Mouse (Mus musculus): ENCODE data around the gene Olfr1185-ps1. TPM values are rescaled to one million over a fixed set of nuclear protein-coding genes. Genes with fewer than 3 reads are reported as not detected.
"Not testable (repeated sequence)": the region's sequence is repeated elsewhere in the genome, so short reads cannot be mapped to it uniquely, and the experiment has no call there.

The Olfr1185-ps1 gene
- not detected in 2 replicates for polyA plus RNA-seq (2015; fragmentation: Nextera tagmentation; extraction: Ambion mirVana)

DNA sequence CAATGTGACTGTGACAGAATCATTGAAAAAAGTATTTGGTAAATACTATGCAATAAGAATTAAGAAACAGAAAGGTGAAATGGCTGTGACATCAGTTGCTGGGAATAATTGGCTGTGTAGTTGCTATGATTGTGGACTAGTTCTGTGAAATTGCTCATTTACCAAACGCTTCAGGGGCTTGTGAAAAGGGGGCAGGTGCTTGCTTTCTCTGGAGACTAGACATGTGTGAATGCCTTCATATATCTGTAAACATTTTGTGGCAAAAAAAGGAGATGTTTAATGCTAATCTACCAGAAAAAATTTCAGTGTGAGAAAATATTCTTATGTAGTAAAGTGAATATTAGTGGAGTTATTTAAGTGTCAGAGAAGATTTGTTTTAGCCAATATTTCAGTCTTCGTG is at the start of gene Olfr1185-ps1:
TSS of gene Olfr1185-ps1 (plus strand) at position 301 of the 400 bp plus-strand sequence.
- no peak within 1 kb of the TSS for H3K27ac ChIP-seq (replicated peaks)
- no peak within 1 kb of the TSS for H3K4me2 ChIP-seq
- WGBS = 74% methylated on average over 2 of the region's 2 CpGs

DNA sequence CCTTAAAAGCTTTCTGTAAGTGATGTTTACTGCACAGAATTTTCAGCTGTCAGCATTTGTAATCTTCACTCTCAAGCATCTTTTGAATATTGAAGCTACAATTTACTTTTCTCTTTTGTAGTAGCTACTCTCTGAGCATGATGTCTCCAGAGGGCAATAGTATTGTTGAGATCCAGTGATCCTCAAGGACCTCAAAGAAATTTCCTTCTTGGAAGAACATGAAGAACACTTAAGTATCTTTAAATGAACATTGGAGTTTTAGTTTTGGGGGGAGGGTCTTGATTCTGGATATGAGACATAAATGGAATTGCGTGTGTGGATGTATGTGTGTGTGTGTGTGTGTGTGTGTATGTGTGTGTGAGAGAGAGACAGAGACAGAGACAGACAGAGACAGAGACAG is 44.1 kb upstream of the Olfr1185-ps1 start, which contains the start of gene Gm13757:
TSS of gene Gm13757 (minus strand) at position 101 of the 400 bp plus-strand sequence.
- no peak within 1 kb of the TSS for H3K9ac ChIP-seq (replicated peaks)
- WGBS = 100% methylated on average over 1 of the region's 1 CpGs
- H3K27me3 ChIP-seq (replicated peaks) = no peaks in the 10 kb centered on the region
- H3K4me1 ChIP-seq = no peaks in the 10 kb centered on the region
- H3K27ac ChIP-seq (replicated peaks) = no peak within 1 kb of the TSS
- no peak within 1 kb of the TSS for H3K4me3 ChIP-seq (replicated peaks)
- no peak for ATAC-seq (ENCODE audit: low FRiP score)
- no peaks in the 10 kb centered on the region for H3K36me3 ChIP-seq
- no peak within 1 kb of the TSS for H3K4me2 ChIP-seq
- H3K9me3 ChIP-seq (replicated peaks) = no peaks in the 10 kb centered on the region

More for the DNA sequence above, at the start of gene Olfr1185-ps1:
- no peaks in the 10 kb centered on the region for H3K36me3 ChIP-seq
- H3K9me3 ChIP-seq (replicated peaks) = no peaks in the 10 kb centered on the region
- H3K4me3 ChIP-seq (replicated peaks) = no peak within 1 kb of the TSS
- ATAC-seq (ENCODE audit: low FRiP score) = no peak
- H3K4me1 ChIP-seq = no peaks in the 10 kb centered on the region
- no peak within 1 kb of the TSS for H3K9ac ChIP-seq (replicated peaks)
- H3K27me3 ChIP-seq (replicated peaks) = no peaks in the 10 kb centered on the region

DNA sequence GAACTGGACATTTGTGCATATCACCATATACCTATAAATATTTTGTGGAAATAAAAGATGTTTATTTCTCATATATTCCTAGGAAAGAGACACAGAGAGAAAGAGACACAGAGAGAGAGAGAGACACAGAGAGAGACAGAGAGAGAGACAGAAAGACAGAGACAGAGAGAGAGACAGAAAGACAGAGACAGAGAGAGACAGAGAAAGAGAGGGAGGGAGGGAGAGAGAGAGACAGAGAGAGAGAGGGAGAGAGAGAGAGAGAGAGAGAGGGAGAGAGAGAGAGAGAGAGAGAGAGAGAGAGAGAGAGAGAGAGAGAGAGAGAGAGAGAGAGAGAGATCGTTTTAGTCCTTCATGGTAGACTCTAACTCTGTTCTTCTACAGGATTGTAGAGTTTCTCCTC is 38.6 kb upstream of the Olfr1185-ps1 start, which contains the start of gene Olfr1183:
TSS of gene Olfr1183 (plus strand) at position 301 of the 400 bp plus-strand sequence.
- 95% methylated on average over 1 of the region's 1 CpGs for WGBS
- H3K27me3 ChIP-seq (replicated peaks); H3K9me3 ChIP-seq (replicated peaks); ATAC-seq (ENCODE audit: low FRiP score); H3K36me3 ChIP-seq; H3K27ac ChIP-seq (replicated peaks); H3K4me1 ChIP-seq; H3K4me2 ChIP-seq; H3K9ac ChIP-seq (replicated peaks); H3K4me3 ChIP-seq (replicated peaks): not testable (repeated sequence)

DNA sequence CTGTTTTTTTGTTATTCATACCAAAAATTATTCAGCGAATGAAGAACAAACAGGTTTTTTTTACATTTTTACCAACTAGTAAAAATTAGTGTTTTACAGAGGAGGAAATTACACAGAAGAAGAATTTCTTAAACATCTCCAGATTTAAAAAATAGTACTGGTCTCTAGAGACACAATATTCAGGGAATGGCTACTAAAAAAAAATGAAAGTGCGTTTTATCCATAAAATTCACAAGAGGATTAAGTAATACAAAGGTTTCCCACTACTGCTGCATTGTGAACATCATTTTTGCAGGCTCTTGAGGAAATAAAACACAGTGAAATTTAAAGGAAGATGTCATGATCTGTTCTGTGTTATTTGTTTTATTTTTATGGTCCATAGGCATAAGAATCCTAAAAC is 9.8 kb upstream of the Olfr1185-ps1 start, which contains the start of gene Olfr1184:
TSS of gene Olfr1184 (plus strand) at position 301 of the 400 bp plus-strand sequence.
- Histone ChIP-seq H3K9me3 (replicated peaks) (no peaks in the 10 kb centered on the region), H3K27me3 (replicated peaks) (no peaks in the 10 kb centered on the region), H3K4me3 (replicated peaks) (no peak within 1 kb of the TSS), H3K36me3 (no peaks in the 10 kb centered on the region), H3K4me2 (no peak within 1 kb of the TSS), H3K4me1 (no peaks in the 10 kb centered on the region), H3K27ac (replicated peaks) (no peak within 1 kb of the TSS), H3K9ac (replicated peaks) (no peak within 1 kb of the TSS)
- WGBS = 93% methylated on average over 2 of the region's 2 CpGs
- ATAC-seq (ENCODE audit: low FRiP score) = no peak

DNA sequence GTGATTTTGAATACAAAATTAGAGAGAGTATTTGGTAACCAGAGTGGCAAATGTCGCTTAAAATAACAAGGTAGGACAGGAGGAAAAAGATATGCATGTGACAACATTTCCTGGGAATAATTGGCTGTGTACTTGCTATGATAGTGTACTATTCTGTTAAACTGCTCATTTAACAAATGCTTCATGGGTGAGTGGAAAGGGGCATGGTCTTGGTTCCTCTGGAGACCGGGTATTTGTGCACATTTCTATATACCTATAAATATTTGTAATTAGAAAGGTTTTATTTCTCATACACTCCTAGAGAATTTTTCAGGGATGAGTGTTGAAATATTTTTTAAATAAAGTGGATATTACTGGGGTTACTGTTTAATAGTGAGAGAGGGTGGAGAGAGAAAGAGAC is 25.1 kb downstream of the Olfr1185-ps1 start, which contains the start of gene Olfr1186:
TSS of gene Olfr1186 (plus strand) at position 301 of the 400 bp plus-strand sequence.
- H3K27ac ChIP-seq (replicated peaks) = no peak within 1 kb of the TSS
- ATAC-seq (ENCODE audit: low FRiP score) = no peak
- H3K9me3 ChIP-seq (replicated peaks) = no peaks in the 10 kb centered on the region
- H3K4me1 ChIP-seq = no peaks in the 10 kb centered on the region
- H3K9ac ChIP-seq (replicated peaks) = no peak within 1 kb of the TSS
- H3K4me3 ChIP-seq (replicated peaks) = no peak within 1 kb of the TSS
- H3K36me3 ChIP-seq = no peaks in the 10 kb centered on the region
- no peak within 1 kb of the TSS for H3K4me2 ChIP-seq
- WGBS = 90% methylated on average over 2 of the region's 2 CpGs
- no peaks in the 10 kb centered on the region for H3K27me3 ChIP-seq (replicated peaks)

DNA sequence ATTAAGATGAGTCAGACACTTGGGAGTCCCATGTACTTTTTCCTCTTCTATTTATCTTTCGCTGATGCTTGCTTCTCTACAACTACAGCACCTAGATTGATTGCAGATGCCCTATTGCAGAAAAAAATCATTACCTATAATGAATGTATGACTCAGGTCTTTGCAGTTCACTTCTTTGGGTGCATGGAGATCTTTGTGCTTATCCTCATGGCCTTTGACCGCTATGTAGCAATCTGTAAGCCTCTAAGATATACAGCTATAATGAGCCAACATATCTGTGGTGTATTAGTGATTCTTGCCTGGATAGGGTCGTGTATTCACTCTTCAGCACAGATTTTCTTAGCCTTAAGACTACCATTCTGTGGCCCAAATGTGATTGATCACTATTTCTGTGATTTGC is 32.6 kb downstream of the Olfr1185-ps1 start:
- Histone ChIP-seq H3K27ac (replicated peaks) (no peak overlapping the region), H3K4me3 (replicated peaks) (no peak overlapping the region), H3K9me3 (replicated peaks) (no peaks in the 10 kb centered on the region), H3K36me3 (no peaks in the 10 kb centered on the region), H3K9ac (replicated peaks) (no peak overlapping the region), H3K4me1 (no peaks in the 10 kb centered on the region), H3K27me3 (replicated peaks) (no peaks in the 10 kb centered on the region), H3K4me2 (no peak overlapping the region)
- WGBS = 78% methylated on average over 3 of the region's 3 CpGs
- no peak for ATAC-seq (ENCODE audit: low FRiP score)

Other genes starting within 250 kb of the Olfr1185-ps1 start
- gene Olfr1173, start 213.4 kb upstream of the Olfr1185-ps1 start, polyA plus RNA-seq (2015; fragmentation: Nextera tagmentation; extraction: Ambion mirVana) = not detected in 2 replicates
- not detected in 2 replicates for gene Olfr1174-ps, start 178.2 kb upstream of the Olfr1185-ps1 start, polyA plus RNA-seq (2015; fragmentation: Nextera tagmentation; extraction: Ambion mirVana)
- not detected in 2 replicates for gene Olfr1175-ps, start 166.1 kb upstream of the Olfr1185-ps1 start, polyA plus RNA-seq (2015; fragmentation: Nextera tagmentation; extraction: Ambion mirVana)
- not detected in 2 replicates for gene Olfr1176, start 156.6 kb upstream of the Olfr1185-ps1 start, polyA plus RNA-seq (2015; fragmentation: Nextera tagmentation; extraction: Ambion mirVana)
- gene Olfr1177-ps, start 146.8 kb upstream of the Olfr1185-ps1 start, polyA plus RNA-seq (2015; fragmentation: Nextera tagmentation; extraction: Ambion mirVana) = not detected in 2 replicates
- gene Olfr1178, start 106.3 kb upstream of the Olfr1185-ps1 start, polyA plus RNA-seq (2015; fragmentation: Nextera tagmentation; extraction: Ambion mirVana) = not detected in 2 replicates
- gene Olfr1179, start 86.9 kb upstream of the Olfr1185-ps1 start, polyA plus RNA-seq (2015; fragmentation: Nextera tagmentation; extraction: Ambion mirVana) = not detected in 2 replicates
- not detected in 2 replicates for gene Olfr1180, start 74.2 kb upstream of the Olfr1185-ps1 start, polyA plus RNA-seq (2015; fragmentation: Nextera tagmentation; extraction: Ambion mirVana)
- not detected in 2 replicates for gene Olfr1181, start 67.1 kb upstream of the Olfr1185-ps1 start, polyA plus RNA-seq (2015; fragmentation: Nextera tagmentation; extraction: Ambion mirVana)
- not detected in 2 replicates for gene Gm13757, start 44.2 kb upstream of the Olfr1185-ps1 start, polyA plus RNA-seq (2015; fragmentation: Nextera tagmentation; extraction: Ambion mirVana)
- gene Olfr1183, start 38.5 kb upstream of the Olfr1185-ps1 start, polyA plus RNA-seq (2015; fragmentation: Nextera tagmentation; extraction: Ambion mirVana) = not detected in 2 replicates
- not detected in 2 replicates for gene Olfr1184, start 9.7 kb upstream of the Olfr1185-ps1 start, polyA plus RNA-seq (2015; fragmentation: Nextera tagmentation; extraction: Ambion mirVana)
- gene Olfr1186, start 25.2 kb downstream of the Olfr1185-ps1 start, polyA plus RNA-seq (2015; fragmentation: Nextera tagmentation; extraction: Ambion mirVana) = not detected in 2 replicates
- not detected in 2 replicates for gene Olfr1188, start 63.6 kb downstream of the Olfr1185-ps1 start, polyA plus RNA-seq (2015; fragmentation: Nextera tagmentation; extraction: Ambion mirVana)
- gene Olfr1189, start 93.1 kb downstream of the Olfr1185-ps1 start, polyA plus RNA-seq (2015; fragmentation: Nextera tagmentation; extraction: Ambion mirVana) = not detected in 2 replicates
- not detected in 2 replicates for gene Olfr1191-ps1, start 147.2 kb downstream of the Olfr1185-ps1 start, polyA plus RNA-seq (2015; fragmentation: Nextera tagmentation; extraction: Ambion mirVana)
- not detected in 2 replicates for gene Olfr1192-ps1, start 155.2 kb downstream of the Olfr1185-ps1 start, polyA plus RNA-seq (2015; fragmentation: Nextera tagmentation; extraction: Ambion mirVana)
- gene Olfr1193, start 182.3 kb downstream of the Olfr1185-ps1 start, polyA plus RNA-seq (2015; fragmentation: Nextera tagmentation; extraction: Ambion mirVana) = not detected in 2 replicates
- not detected in 2 replicates for gene Olfr1195, start 195.9 kb downstream of the Olfr1185-ps1 start, polyA plus RNA-seq (2015; fragmentation: Nextera tagmentation; extraction: Ambion mirVana)
- gene Olfr1196, start 211.3 kb downstream of the Olfr1185-ps1 start, polyA plus RNA-seq (2015; fragmentation: Nextera tagmentation; extraction: Ambion mirVana) = not detected in 2 replicates
- gene Olfr1197, start 239.0 kb downstream of the Olfr1185-ps1 start, polyA plus RNA-seq (2015; fragmentation: Nextera tagmentation; extraction: Ambion mirVana) = not detected in 2 replicates

Data from neural tube, embryonic 15.5 days (tissue).